Mouse (Mus musculus): ENCODE measurements around the gene Mad2l1bp. TPM values are rescaled to one million over a fixed set of nuclear protein-coding genes. Genes with fewer than 3 reads are reported as not detected.

Gene Mad2l1bp
- polyA plus RNA-seq, 1 experiment from 2014 or later = 37.1 TPM

DNA sequence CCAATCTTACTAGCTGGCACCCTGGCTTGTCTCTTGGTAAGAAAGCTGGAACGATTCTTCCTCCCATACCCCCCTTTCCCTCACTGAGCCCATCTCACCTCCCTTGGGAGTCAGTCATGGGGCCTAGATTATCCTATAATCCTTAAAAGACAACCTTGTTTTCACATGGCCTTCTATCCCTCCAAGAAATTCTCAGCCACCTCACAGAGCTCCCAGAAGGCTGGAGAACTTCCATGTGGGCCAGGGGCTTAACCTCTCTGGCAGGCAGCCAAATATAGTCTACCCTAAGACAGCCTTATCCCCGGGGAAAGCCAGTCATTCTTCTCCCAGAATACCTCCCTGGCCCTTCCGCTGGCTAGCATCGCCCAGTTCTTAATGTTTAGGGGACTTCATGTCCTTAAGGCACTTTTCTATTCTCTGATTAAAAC lies 34.9 kb downstream of the Mad2l1bp start:
- 69% methylated on average over 4 of the region's 4 CpGs for WGBS
- ATAC-seq = no peak
- Histone ChIP-seq H3K9me3 (ENCODE audit: control insufficient read depth, low read length) (no peaks in the 10 kb centered on the region), H3K27ac (ENCODE audit: low read length) (no peak overlapping the region), H3K4me2 (ENCODE audit: low read depth, low read length) (no peak overlapping the region), H3K27me3 (replicated peaks; ENCODE audit: control insufficient read depth, insufficient read depth, low read length) (no peaks in the 10 kb centered on the region), H3K36me3 (ENCODE audit: control insufficient read depth, insufficient read depth, low read length) (peaks cover 5% of the 10 kb centered on the region), H3K4me1 (ENCODE audit: control insufficient read depth, insufficient read depth, low read length) (peaks cover 2% of the 10 kb centered on the region; the same call in 1 of the 2 replicates), H3K4me3 (ENCODE audit: low read length) (no peak overlapping the region), H3K9ac (ENCODE audit: low read depth, low read length) (no peak overlapping the region)

- WGBS = 75% methylated on average over 13 of the region's 13 CpGs
- no peaks in the 10 kb centered on the region for H3K27me3 ChIP-seq (replicated peaks; ENCODE audit: control insufficient read depth, insufficient read depth, low read length)
- 0 out of 2 replicates have a peak, but pooled peaks cover 2% of the 10 kb centered on the region for H3K36me3 ChIP-seq (ENCODE audit: control insufficient read depth, insufficient read depth, low read length)
- H3K9me3 ChIP-seq (ENCODE audit: control insufficient read depth, low read length) = no peaks in the 10 kb centered on the region
- H3K4me2 ChIP-seq (ENCODE audit: low read depth, low read length) = no peak overlapping the region
- peaks cover 2% of the 10 kb centered on the region; the same call in 1 of the 2 replicates for H3K4me1 ChIP-seq (ENCODE audit: control insufficient read depth, insufficient read depth, low read length)
- ATAC-seq = peak; percentile 26; the same call in 1 of the 2 replicates
- no peak overlapping the region for H3K4me3 ChIP-seq (ENCODE audit: low read length)
- H3K27ac ChIP-seq (ENCODE audit: low read length) = no peak overlapping the region
- H3K9ac ChIP-seq (ENCODE audit: low read depth, low read length) = no peak overlapping the region
These were observed 35.5 kb downstream of the Mad2l1bp start for GRCm38 (mm10) chr17:46117623-46118422.

DNA sequence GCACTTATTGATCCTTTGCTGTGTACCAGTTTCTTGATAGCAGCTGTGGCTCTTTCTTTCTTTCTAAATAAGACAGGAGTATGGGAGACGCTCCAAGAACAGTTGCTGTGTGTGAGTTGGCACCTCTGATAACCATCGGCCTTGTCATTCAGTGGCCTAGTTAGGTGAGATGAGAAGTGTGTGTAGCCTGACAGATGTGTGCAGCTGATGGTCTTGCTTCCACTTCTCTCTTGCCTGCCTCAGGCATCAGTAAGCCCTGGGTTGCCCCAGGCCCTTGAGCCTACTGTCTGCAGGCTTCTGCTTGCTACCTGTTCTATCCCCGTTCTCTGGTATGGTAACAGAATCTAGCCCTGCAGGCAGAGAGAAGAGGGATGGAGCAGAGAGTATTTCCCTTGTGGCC lies 36.5 kb downstream of the Mad2l1bp start:
- Histone ChIP-seq H3K9me3 (ENCODE audit: control insufficient read depth, low read length) (no peaks in the 10 kb centered on the region), H3K4me2 (ENCODE audit: low read depth, low read length) (no peak overlapping the region), H3K27ac (ENCODE audit: low read length) (no peak overlapping the region), H3K36me3 (ENCODE audit: control insufficient read depth, insufficient read depth, low read length) (0 out of 2 replicates have a peak, but pooled peaks cover 2% of the 10 kb centered on the region), H3K4me1 (ENCODE audit: control insufficient read depth, insufficient read depth, low read length) (peaks cover 5% of the 10 kb centered on the region; the same call in 1 of the 2 replicates), H3K9ac (ENCODE audit: low read depth, low read length) (no peak overlapping the region), H3K27me3 (replicated peaks; ENCODE audit: control insufficient read depth, insufficient read depth, low read length) (no peaks in the 10 kb centered on the region), H3K4me3 (ENCODE audit: low read length) (no peak overlapping the region)
- 88% methylated on average over 3 of the region's 3 CpGs for WGBS
- no peak for ATAC-seq

- Histone ChIP-seq H3K4me2 (ENCODE audit: low read depth, low read length) (no peak overlapping the region), H3K36me3 (ENCODE audit: control insufficient read depth, insufficient read depth, low read length) (0 out of 2 replicates have a peak, but pooled peaks cover 2% of the 10 kb centered on the region), H3K27ac (ENCODE audit: low read length) (no peak overlapping the region), H3K9me3 (ENCODE audit: control insufficient read depth, low read length) (no peaks in the 10 kb centered on the region), H3K4me1 (ENCODE audit: control insufficient read depth, insufficient read depth, low read length) (peaks cover 11% of the 10 kb centered on the region), H3K4me3 (ENCODE audit: low read length) (no peak overlapping the region), H3K27me3 (replicated peaks; ENCODE audit: control insufficient read depth, insufficient read depth, low read length) (no peaks in the 10 kb centered on the region), H3K9ac (ENCODE audit: low read depth, low read length) (no peak overlapping the region)
- 73% methylated on average over 11 of the region's 11 CpGs for WGBS
- no peak for ATAC-seq
These were observed 37.2 kb downstream of the Mad2l1bp start for GRCm38 (mm10) chr17:46116138-46116537.

- H3K4me1 ChIP-seq (ENCODE audit: control insufficient read depth, insufficient read depth, low read length) = peaks cover 11% of the 10 kb centered on the region
- no peak overlapping the region for H3K4me2 ChIP-seq (ENCODE audit: low read depth, low read length)
- no peak overlapping the region for H3K9ac ChIP-seq (ENCODE audit: low read depth, low read length)
- no peaks in the 10 kb centered on the region for H3K9me3 ChIP-seq (ENCODE audit: control insufficient read depth, low read length)
- WGBS = 24% methylated on average over 2 of the region's 2 CpGs
- no peak overlapping the region for H3K27ac ChIP-seq (ENCODE audit: low read length)
- no peak overlapping the region for H3K4me3 ChIP-seq (ENCODE audit: low read length)
- ATAC-seq = no peak
- 0 out of 2 replicates have a peak, but pooled peaks cover 2% of the 10 kb centered on the region for H3K36me3 ChIP-seq (ENCODE audit: control insufficient read depth, insufficient read depth, low read length)
- no peaks in the 10 kb centered on the region for H3K27me3 ChIP-seq (replicated peaks; ENCODE audit: control insufficient read depth, insufficient read depth, low read length)
These were observed 37.9 kb downstream of the Mad2l1bp start for GRCm38 (mm10) chr17:46115489-46115888.

DNA sequence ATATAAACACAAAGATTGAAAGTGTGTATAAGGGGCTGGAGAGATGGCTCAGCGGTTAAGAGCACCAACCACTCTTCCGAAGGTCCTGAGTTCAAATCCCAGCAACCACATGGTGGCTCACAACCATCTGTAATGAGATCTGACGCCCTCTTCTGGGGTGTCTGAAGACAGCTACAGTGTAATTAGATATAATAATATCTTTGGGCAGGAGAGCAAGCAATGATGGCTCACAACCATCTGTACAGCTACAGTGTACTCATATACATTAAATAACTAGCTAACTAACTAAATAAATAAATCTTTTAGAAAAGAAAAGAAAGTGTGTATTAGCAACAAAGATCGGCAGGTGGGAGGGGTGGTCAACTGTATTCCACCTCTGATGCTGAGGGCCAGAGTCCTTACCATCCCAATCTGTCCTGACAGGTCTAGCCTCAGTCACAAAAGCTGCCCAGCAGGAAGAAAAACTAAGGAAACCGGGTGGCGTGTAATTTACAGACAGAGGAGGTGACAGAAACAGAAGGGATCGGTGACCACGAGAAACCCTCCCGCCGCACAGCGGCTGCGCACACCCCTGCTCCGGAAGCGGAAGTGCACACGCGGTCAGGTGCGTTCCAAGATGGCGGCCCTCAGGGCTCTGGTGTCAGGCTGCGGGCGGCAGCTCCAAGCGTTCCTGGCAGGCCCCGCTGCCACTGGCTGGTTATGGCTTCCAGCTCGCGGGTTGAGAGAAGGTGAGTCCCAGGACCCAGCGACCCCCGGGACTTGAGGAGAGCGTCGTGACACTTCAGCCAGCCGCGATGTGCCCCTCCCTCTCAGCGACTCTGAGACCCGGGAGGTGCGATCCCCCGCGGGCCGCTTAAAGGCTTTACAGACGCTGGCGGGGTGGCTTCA lies 42.7 kb downstream of the Mad2l1bp start, which contains the start of gene Mrps18a:
Gene Mrps18a, plus strand, starts transcription at position 585 of the 888 bp plus-strand sequence.
- H3K4me2 ChIP-seq (ENCODE audit: low read depth, low read length) = peak within 1 kb of the TSS; percentile 92
- 4% methylated on average over 38 of the region's 38 CpGs for WGBS
- H3K9me3 ChIP-seq (ENCODE audit: control insufficient read depth, low read length) = no peaks in the 10 kb centered on the region
- peak within 1 kb of the TSS; percentile 50; the same call in 1 of the 2 replicates for H3K27ac ChIP-seq (ENCODE audit: low read length)
- 0 out of 2 replicates have a peak, but pooled peaks cover 2% of the 10 kb centered on the region for H3K27me3 ChIP-seq (replicated peaks; ENCODE audit: control insufficient read depth, insufficient read depth, low read length)
- peak; percentile 98 for ATAC-seq
- peak within 1 kb of the TSS; percentile 81 for H3K4me3 ChIP-seq (ENCODE audit: low read length)
- peaks cover 11% of the 10 kb centered on the region for H3K4me1 ChIP-seq (ENCODE audit: control insufficient read depth, insufficient read depth, low read length)
- peak within 1 kb of the TSS; percentile 84 for H3K9ac ChIP-seq (ENCODE audit: low read depth, low read length)
- no peaks in the 10 kb centered on the region for H3K36me3 ChIP-seq (ENCODE audit: control insufficient read depth, insufficient read depth, low read length)

DNA sequence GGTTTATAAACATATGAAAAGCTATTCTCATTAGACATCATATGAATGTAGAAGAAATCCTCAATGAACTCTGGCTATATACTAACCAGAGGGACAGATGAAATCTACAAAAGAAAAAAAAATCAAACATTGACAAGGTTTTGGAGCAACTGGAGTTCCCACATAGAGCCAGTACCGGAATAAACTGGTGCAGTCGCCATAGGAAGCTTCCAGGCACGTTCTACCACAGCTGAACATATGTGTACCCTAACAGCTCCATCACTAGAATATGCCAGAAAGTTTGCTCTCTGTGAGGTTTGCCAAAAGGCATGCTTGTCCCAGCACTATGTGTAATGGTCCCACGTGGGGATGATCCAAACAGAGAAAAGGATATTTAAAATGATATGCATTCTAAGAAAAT lies 45.1 kb downstream of the Mad2l1bp start:
- WGBS = 77% methylated on average over 4 of the region's 4 CpGs
- no peaks in the 10 kb centered on the region for H3K9me3 ChIP-seq (ENCODE audit: control insufficient read depth, low read length)
- H3K27ac ChIP-seq (ENCODE audit: low read length) = no peak overlapping the region
- no peak overlapping the region for H3K4me2 ChIP-seq (ENCODE audit: low read depth, low read length)
- no peak overlapping the region for H3K4me3 ChIP-seq (ENCODE audit: low read length)
- peaks cover 9% of the 10 kb centered on the region for H3K4me1 ChIP-seq (ENCODE audit: control insufficient read depth, insufficient read depth, low read length)
- H3K9ac ChIP-seq (ENCODE audit: low read depth, low read length) = no peak overlapping the region
- ATAC-seq = no peak
- no peaks in the 10 kb centered on the region for H3K36me3 ChIP-seq (ENCODE audit: control insufficient read depth, insufficient read depth, low read length)
- 0 out of 2 replicates have a peak, but pooled peaks cover 2% of the 10 kb centered on the region for H3K27me3 ChIP-seq (replicated peaks; ENCODE audit: control insufficient read depth, insufficient read depth, low read length)

DNA sequence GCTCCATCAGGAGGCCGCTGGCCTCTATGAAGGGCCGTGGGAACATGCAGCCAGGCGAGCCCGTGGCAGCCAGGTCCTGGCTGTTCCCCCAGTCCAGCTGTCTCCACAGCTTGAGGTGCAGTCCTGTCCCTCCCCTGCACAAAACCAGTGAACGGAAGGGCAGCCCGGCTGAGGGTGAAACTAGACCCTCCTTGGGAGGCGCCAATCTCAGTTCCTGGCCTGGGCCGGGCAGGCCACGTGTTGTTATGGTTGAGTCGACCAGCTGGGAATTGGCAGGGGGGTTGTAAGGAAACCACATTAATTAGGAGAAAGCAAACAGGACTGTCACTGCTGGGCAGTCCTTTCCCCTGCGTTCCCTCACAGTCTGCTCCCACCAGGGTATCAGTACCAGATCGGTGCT lies 48.9 kb downstream of the Mad2l1bp start:
- H3K4me1 ChIP-seq (ENCODE audit: control insufficient read depth, insufficient read depth, low read length) = peaks cover 3% of the 10 kb centered on the region; the same call in 1 of the 2 replicates
- ATAC-seq = peak; percentile 79
- peak overlapping the region; percentile 34 for H3K9ac ChIP-seq (ENCODE audit: low read depth, low read length)
- no peak overlapping the region for H3K4me3 ChIP-seq (ENCODE audit: low read length)
- H3K36me3 ChIP-seq (ENCODE audit: control insufficient read depth, insufficient read depth, low read length) = no peaks in the 10 kb centered on the region
- 27% methylated on average over 12 of the region's 12 CpGs for WGBS
- peak overlapping the region; percentile 17 for H3K27ac ChIP-seq (ENCODE audit: low read length)
- no peak overlapping the region for H3K4me2 ChIP-seq (ENCODE audit: low read depth, low read length)
- H3K9me3 ChIP-seq (ENCODE audit: control insufficient read depth, low read length) = no peaks in the 10 kb centered on the region
- 0 out of 2 replicates have a peak, but pooled peaks cover 1% of the 10 kb centered on the region for H3K27me3 ChIP-seq (replicated peaks; ENCODE audit: control insufficient read depth, insufficient read depth, low read length)
